ENCODE assay signal across 10 mouse cellular contexts in genomic region chr4:130074761-130075515, GRCm38 (mm10). TPM values are rescaled to one million over a fixed set of nuclear protein-coding genes. Genes with fewer than 3 reads are reported as not detected.
DNase-seq lines count a peak whose midpoint lies in the region; ATAC-seq and TF ChIP-seq lines count a peak whose summit lies in the region.
"Had no signal": no experiment of that assay in that cellular context is flagged by ENCODE, and none has a peak within 500 bp of the region (broad histone marks: within the 10 kb centered on the region; RNA-seq: fewer than 3 reads in every experiment).

No protein-coding gene starts in this region.

- intact Hi-C loops in gastrocnemius, postnatal 14 days (cut with DNase I; ENCODE audit: low total_unique reads): no loop called here

- no peak overlapping the region; the same call in 1 of the 2 replicates for H3K27ac ChIP-seq in midbrain, postnatal 0 days (ENCODE audit: low read depth, low read length)
- no peak overlapping the region for H3K27ac ChIP-seq in midbrain, embryonic 13.5 days
- no peak overlapping the region for H3K27ac ChIP-seq in neural tube, embryonic 15.5 days (replicated peaks)
- H3K27ac ChIP-seq: embryonic facial prominence, embryonic 12.5 days; neural tube, embryonic 12.5 days had no signal

- H3K9me3 ChIP-seq in midbrain, postnatal 0 days (ENCODE audit: low read length): no peaks in the 10 kb centered on the region
- H3K9me3 ChIP-seq in midbrain, embryonic 13.5 days: no peaks in the 10 kb centered on the region
- H3K9me3 ChIP-seq in neural tube, embryonic 15.5 days (replicated peaks): no peaks in the 10 kb centered on the region
- H3K9me3 ChIP-seq: embryonic facial prominence, embryonic 12.5 days; neural tube, embryonic 12.5 days had no signal

- no peak for DNase-seq in frontal cortex, postnatal 25 days (ENCODE audit: low spot score in 2 of 2)
- DNase-seq in midbrain, postnatal 0 days (ENCODE audit: low spot score): peak; percentile 75
- DNase-seq in gastrocnemius, postnatal 14 days: peak; percentile 43
- DNase-seq in ovary, postnatal 36 days (ENCODE audit: low spot score): no peak
- no peak for DNase-seq in right cerebral cortex, postnatal 14 days

- 0 out of 2 replicates have a peak, but pooled peaks cover 5% of the 10 kb centered on the region for H3K27me3 ChIP-seq in midbrain, postnatal 0 days (ENCODE audit: insufficient read depth, low read length)
- H3K27me3 ChIP-seq in midbrain, embryonic 13.5 days: peaks cover 21% of the 10 kb centered on the region; the same call in 1 of the 2 replicates
- 0 out of 2 replicates have a peak, but pooled peaks cover 5% of the 10 kb centered on the region for H3K27me3 ChIP-seq in neural tube, embryonic 15.5 days (replicated peaks)

- WGBS in midbrain, postnatal 0 days: 56% methylated on average over 17 of the region's 17 CpGs
- 68% methylated on average over 17 of the region's 17 CpGs for WGBS in midbrain, embryonic 13.5 days
- WGBS in neural tube, embryonic 15.5 days: 63% methylated on average over 17 of the region's 17 CpGs

- H3K36me3 ChIP-seq in midbrain, postnatal 0 days (ENCODE audit: insufficient read depth, low read length): no peaks in the 10 kb centered on the region
- no peaks in the 10 kb centered on the region for H3K36me3 ChIP-seq in midbrain, embryonic 13.5 days
- H3K36me3 ChIP-seq in neural tube, embryonic 15.5 days: no peaks in the 10 kb centered on the region
- H3K36me3 ChIP-seq: embryonic facial prominence, embryonic 12.5 days; neural tube, embryonic 12.5 days had no signal

- no peak overlapping the region for H3K4me3 ChIP-seq in midbrain, postnatal 0 days (ENCODE audit: low read depth, low read length)
- H3K4me3 ChIP-seq in midbrain, embryonic 13.5 days (replicated peaks): no peak overlapping the region
- H3K4me3 ChIP-seq in neural tube, embryonic 15.5 days (replicated peaks): no peak overlapping the region
- H3K4me3 ChIP-seq: embryonic facial prominence, embryonic 12.5 days; neural tube, embryonic 12.5 days had no signal

- ATAC-seq in frontal cortex, adult (ENCODE audit: low TSS enrichment): peak; percentile 60
- peak; percentile 63; the same call in 1 of the 2 replicates for ATAC-seq in midbrain, postnatal 0 days (ENCODE audit: low FRiP score)
- no peak for ATAC-seq in midbrain, embryonic 13.5 days
- peak; percentile 37; the same call in 1 of the 2 replicates for ATAC-seq in neural tube, embryonic 15.5 days (ENCODE audit: low FRiP score)

- no peak overlapping the region for H3K9ac ChIP-seq in midbrain, postnatal 0 days (replicated peaks; ENCODE audit: low read length, poor library complexity, severe bottlenecking)
- no peak overlapping the region for H3K9ac ChIP-seq in midbrain, embryonic 13.5 days (replicated peaks)
- no peak overlapping the region for H3K9ac ChIP-seq in neural tube, embryonic 15.5 days (replicated peaks)
- H3K9ac ChIP-seq: embryonic facial prominence, embryonic 12.5 days; neural tube, embryonic 12.5 days had no signal

- peaks cover 2% of the 10 kb centered on the region; the same call in 1 of the 2 replicates for H3K4me1 ChIP-seq in midbrain, postnatal 0 days (ENCODE audit: insufficient read depth, low read length)
- peaks cover 24% of the 10 kb centered on the region for H3K4me1 ChIP-seq in midbrain, embryonic 13.5 days (replicated peaks)
- peaks cover 33% of the 10 kb centered on the region for H3K4me1 ChIP-seq in neural tube, embryonic 15.5 days

- TF ChIP-seq CTCF in midbrain, postnatal 0 days (IDR thresholded peaks at IDR 0.05): no peak

- H3K4me2 ChIP-seq in midbrain, postnatal 0 days (ENCODE audit: low read depth, low read length, poor library complexity, severe bottlenecking): no peak overlapping the region
- H3K4me2 ChIP-seq in midbrain, embryonic 13.5 days (replicated peaks): no peak overlapping the region
- no peak overlapping the region for H3K4me2 ChIP-seq in neural tube, embryonic 15.5 days
- H3K4me2 ChIP-seq: embryonic facial prominence, embryonic 12.5 days; neural tube, embryonic 12.5 days had no signal

RNA-seq across cellular contexts. Expression of gene Col16a1, which starts 27.3 kb away (rescaled TPM):
- total RNA-seq in midbrain, postnatal 0 days (2014; rRNA removed): 31.1 and 43.9 TPM in 2 replicates
- polyA plus RNA-seq in midbrain, postnatal 0 days (2015; fragmentation: Nextera tagmentation; extraction: Ambion mirVana): 12.5 and 13.8 TPM in 2 replicates
- 2.9 and 3.4 TPM in 2 replicates for polyA plus RNA-seq in midbrain, embryonic 13.5 days (2015; fragmentation: Nextera tagmentation; extraction: Ambion mirVana)
- total RNA-seq in gastrocnemius, postnatal 14 days (2021): 10 to 100 TPM; 37.9 to 46.5 TPM
- polyA plus RNA-seq in neural tube, embryonic 15.5 days (2015; fragmentation: Nextera tagmentation; extraction: Ambion mirVana): 24.5 and 25.8 TPM in 2 replicates

RNA-seq across cellular contexts. Expression of gene Pef1, which starts 27.4 kb away (rescaled TPM):
- 49.8 and 61.5 TPM in 2 replicates for total RNA-seq in midbrain, postnatal 0 days (2014; rRNA removed)
- 59.5 and 67.3 TPM in 2 replicates for polyA plus RNA-seq in midbrain, postnatal 0 days (2015; fragmentation: Nextera tagmentation; extraction: Ambion mirVana)
- polyA plus RNA-seq in midbrain, embryonic 13.5 days (2015; fragmentation: Nextera tagmentation; extraction: Ambion mirVana): 65.3 and 72.0 TPM in 2 replicates
- 10 to 100 TPM; 27.6 to 30.8 TPM for total RNA-seq in gastrocnemius, postnatal 14 days (2021)
- polyA plus RNA-seq in neural tube, embryonic 15.5 days (2015; fragmentation: Nextera tagmentation; extraction: Ambion mirVana): 65.6 and 69.7 TPM in 2 replicates

Comparison
In these comparisons a context has a peak if more than half of its experiments do, and no peak if none do; other contexts are left out.
1. DNase-seq: peak in midbrain, postnatal 0 days (single experiment) and gastrocnemius, postnatal 14 days (single experiment); none in frontal cortex, postnatal 25 days (0 of 2), ovary, postnatal 36 days (single experiment) and right cerebral cortex, postnatal 14 days (single experiment).